Mouse (Mus musculus) spleen, adult 2 months (tissue): Measurements from ENCODE around the gene Ankzf1. TPM values are rescaled to one million over a fixed set of nuclear protein-coding genes. Genes with fewer than 3 reads are reported as not detected.
"Not testable (repeated sequence)": the region's sequence is repeated elsewhere in the genome, so short reads cannot be mapped to it uniquely, and the experiment has no call there.

ENCODE experiments used
- DNase-seq, 2 experiments: peaks; one replicate each; pipeline versions ENCODE4 v3.0.0 to v3.0.0-alpha.2; 2012 to 2021; ENCODE audit warnings: low spot score in 2 of 2, low read depth in 1 of 2
- H3K27ac ChIP-seq: fragments of 200-500 bp; 2 replicates; pipeline ENCODE4 v1.5.1; 2012; ENCODE audit warnings: low read length, inconsistent platforms; ENCODE audit not compliant: insufficient read depth
- H3K27me3 ChIP-seq: fragments of 200-500 bp; 2 replicates; pipeline ENCODE4 v1.6.1; 2012; ENCODE audit warnings: mild to moderate bottlenecking, moderate library complexity, low read length, inconsistent platforms; ENCODE audit not compliant: control insufficient read depth, insufficient read depth
- H3K36me3 ChIP-seq: fragments of 200-500 bp; 2 replicates; pipeline ENCODE4 v1.6.1; 2012; ENCODE audit warnings: mild to moderate bottlenecking, low read length, inconsistent platforms; ENCODE audit not compliant: control insufficient read depth, insufficient read depth
- H3K4me1 ChIP-seq: fragments of 200-500 bp; 2 replicates; pipeline ENCODE4 v1.6.1; 2011; ENCODE audit warnings: inconsistent platforms; ENCODE audit not compliant: control insufficient read depth, insufficient read depth, insufficient read length
- H3K4me3 ChIP-seq: fragments of 200-500 bp; 2 replicates; pipeline ENCODE4 v1.5.1; 2011; ENCODE audit warnings: mild to moderate bottlenecking, inconsistent platforms; ENCODE audit not compliant: insufficient read depth, insufficient read length; ENCODE audit errors: extremely low read depth
- CTCF ChIP-seq: fragments of 200-500 bp; IDR thresholded peaks from 2 replicates; pipeline ENCODE4 v1.5.1; 2011; ENCODE audit warnings: mild to moderate bottlenecking, inconsistent platforms; ENCODE audit not compliant: insufficient read depth, insufficient read length, insufficient replicate concordance; ENCODE audit errors: extremely low read depth
- POLR2A ChIP-seq: fragments of 200-500 bp; IDR thresholded peaks from 2 replicates; pipeline ENCODE4 v1.6.1; 2011; ENCODE audit warnings: low read depth, low read length, inconsistent platforms
- WGBS: fragments of 180-500 bp; shearing (Covaris S2); methylation state at CpG from one replicate; pipeline ENCODE4 v1.1.7; 2018; 5-methylcytosine and 5-hydroxymethylcytosine counted together
- polyA plus RNA-seq: library from polyadenylated mRNA; depleted of rRNA; stranded (reverse); fragments of >200 nt; gene quantifications from 2 replicates; pipeline ENCODE4 v1.2.3, GENCODE M21; 2012

The Ankzf1 gene
- polyA plus RNA-seq, 1 experiment, result 15.9 TPM

GRCm38 (mm10) chr1:75231224-75231623 is 39.3 kb downstream of the Ankzf1 start:
- no peak for TF ChIP-seq POLR2A
- no peak for TF ChIP-seq CTCF
- Histone ChIP-seq H3K36me3 (no peaks in the 10 kb centered on the region), H3K27ac (no peak overlapping the region), H3K4me1 (peaks cover 7% of the 10 kb centered on the region), H3K4me3 (no peak overlapping the region), H3K27me3 (no peaks in the 10 kb centered on the region)
- no peak for DNase-seq
- 81% methylated on average over 4 of the region's 4 CpGs for WGBS

- H3K27me3 ChIP-seq, result no peaks in the 10 kb centered on the region
- no peaks in the 10 kb centered on the region for H3K36me3 ChIP-seq
- WGBS, result 72% methylated on average over 5 of the region's 5 CpGs
- no peak within 1 kb of the TSS for H3K27ac ChIP-seq
- peaks cover 9% of the 10 kb centered on the region for H3K4me1 ChIP-seq
- TF ChIP-seq POLR2A, result no peak
- TF ChIP-seq CTCF, result no peak
- no peak within 1 kb of the TSS for H3K4me3 ChIP-seq
- DNase-seq, result no peak
These were observed 39.8 kb downstream of the Ankzf1 start, which contains the start of gene A630095N17Rik for GRCm38 (mm10) chr1:75231664-75232152. Gene A630095N17Rik (minus strand): TSS chr1:75232102.

GRCm38 (mm10) chr1:75232489-75232888 is 40.5 kb downstream of the Ankzf1 start:
- H3K27ac ChIP-seq, H3K4me3 ChIP-seq, DNase-seq, H3K27me3 ChIP-seq, H3K36me3 ChIP-seq: not testable (repeated sequence)
- 83% methylated on average over 4 of the region's 4 CpGs for WGBS
- H3K4me1 ChIP-seq, result peaks cover 13% of the 10 kb centered on the region

GRCm38 (mm10) chr1:75234606-75235005 is 42.7 kb downstream of the Ankzf1 start:
- peaks cover 13% of the 10 kb centered on the region for H3K4me1 ChIP-seq
- WGBS, result under 1% methylated on average over 8 of the region's 8 CpGs
- no peak overlapping the region for H3K4me3 ChIP-seq
- DNase-seq, result peak; percentile 65 to 81
- TF ChIP-seq CTCF, result peak; percentile 71; the same call in 1 of the 2 replicates
- TF ChIP-seq POLR2A, result no peak
- no peaks in the 10 kb centered on the region for H3K27me3 ChIP-seq
- H3K27ac ChIP-seq, result peak overlapping the region; percentile 44; the same call in 1 of the 2 replicates
- no peaks in the 10 kb centered on the region for H3K36me3 ChIP-seq

- TF ChIP-seq CTCF (no peak), POLR2A (peak; percentile 39)
- DNase-seq, result peak; percentile 85 to 86
- Histone ChIP-seq H3K4me1 (peaks cover 13% of the 10 kb centered on the region), H3K27me3 (no peaks in the 10 kb centered on the region), H3K4me3 (peak within 1 kb of the TSS; percentile 76), H3K27ac (peak within 1 kb of the TSS; percentile 91), H3K36me3 (peaks cover 7% of the 10 kb centered on the region)
- under 1% methylated on average over 63 of the region's 64 CpGs for WGBS
These were observed 44.4 kb downstream of the Ankzf1 start, which contains the start of gene Dnajb2 for GRCm38 (mm10) chr1:75236117-75237050. Gene Dnajb2 (plus strand): TSS chr1:75236406.

GRCm38 (mm10) chr1:75239591-75239990 is 47.6 kb downstream of the Ankzf1 start:
- no peak for DNase-seq
- Histone ChIP-seq H3K36me3 (peaks cover 11% of the 10 kb centered on the region), H3K4me1 (peaks cover 13% of the 10 kb centered on the region), H3K27ac (no peak overlapping the region), H3K4me3 (no peak overlapping the region), H3K27me3 (no peaks in the 10 kb centered on the region)
- WGBS, result 94% methylated on average over 10 of the region's 10 CpGs
- no peak for TF ChIP-seq POLR2A
- no peak for TF ChIP-seq CTCF

- H3K4me1 ChIP-seq, result peaks cover 3% of the 10 kb centered on the region; the same call in 1 of the 2 replicates
- H3K27me3 ChIP-seq, result no peaks in the 10 kb centered on the region
- no peak for DNase-seq
- H3K36me3 ChIP-seq, result peaks cover 11% of the 10 kb centered on the region
- no peak overlapping the region for H3K4me3 ChIP-seq
- 95% methylated on average over 14 of the region's 14 CpGs for WGBS
- no peak overlapping the region for H3K27ac ChIP-seq
- TF ChIP-seq POLR2A, result no peak
- no peak for TF ChIP-seq CTCF
These were observed 51.5 kb downstream of the Ankzf1 start for GRCm38 (mm10) chr1:75243411-75243810.
